Mouse (Mus musculus) small intestine, adult 2 months (tissue): ENCODE measurements around the gene Dock4. TPM values are rescaled to one million over a fixed set of nuclear protein-coding genes. Genes with fewer than 3 reads are reported as not detected.

ENCODE experiments used
- H3K27ac ChIP-seq: fragments of 200-500 bp; 2 replicates; pipeline ENCODE4 v1.5.1; 2012; ENCODE audit warnings: low read depth, low read length, control low read depth, inconsistent platforms; ENCODE audit not compliant: insufficient read depth
- H3K27me3 ChIP-seq: fragments of 200-500 bp; 2 replicates; pipeline ENCODE4 v1.6.1; 2012; ENCODE audit warnings: mild to moderate bottlenecking, moderate library complexity, low read length, inconsistent platforms; ENCODE audit not compliant: control insufficient read depth, insufficient read depth
- H3K36me3 ChIP-seq: fragments of 200-500 bp; 2 replicates; pipeline ENCODE4 v1.6.1; 2012; ENCODE audit warnings: mild to moderate bottlenecking, low read length, control low read depth, inconsistent platforms; ENCODE audit not compliant: control insufficient read depth, insufficient read depth
- H3K4me1 ChIP-seq: fragments of 200-500 bp; 2 replicates; pipeline ENCODE4 v1.6.1; 2012; ENCODE audit warnings: low read length, inconsistent platforms, mixed read lengths; ENCODE audit not compliant: control insufficient read depth, insufficient read depth, insufficient read length
- H3K4me3 ChIP-seq: fragments of 200-500 bp; 2 replicates; pipeline ENCODE4 v1.5.1; 2012; ENCODE audit warnings: low read depth, mild to moderate bottlenecking, control low read depth, inconsistent platforms, low read length, moderate library complexity
- CTCF ChIP-seq: fragments of 200-500 bp; IDR thresholded peaks from 2 replicates; pipeline ENCODE4 v1.5.1; 2012; ENCODE audit warnings: low read depth, mild to moderate bottlenecking, control low read depth, inconsistent platforms, low read length, moderate library complexity, mixed read lengths; ENCODE audit not compliant: insufficient replicate concordance, insufficient read length; ENCODE audit errors: extremely low read depth
- POLR2A ChIP-seq: fragments of 200-500 bp; IDR thresholded peaks from 2 replicates; pipeline ENCODE4 v1.6.1; 2012; ENCODE audit warnings: low read depth, mild to moderate bottlenecking, control low read depth, inconsistent platforms, low read length, moderate library complexity
- WGBS: fragments of 180-500 bp; shearing (Covaris S2); methylation state at CpG from one replicate; pipeline ENCODE4 v1.1.7; 2018; 5-methylcytosine and 5-hydroxymethylcytosine counted together
- polyA plus RNA-seq: library from polyadenylated mRNA; depleted of rRNA; stranded (reverse); fragments of >200 nt; gene quantifications from 2 replicates; pipeline ENCODE4 v1.2.3, GENCODE M21; 2012

Dock4 gene
- polyA plus RNA-seq, 1 experiment: 0.94 TPM

GRCm38 (mm10) chr12:40818046-40818708 lies 372.4 kb downstream of the Dock4 start:
- no peaks in the 10 kb centered on the region for H3K27me3 ChIP-seq
- 88% methylated on average over 6 of the region's 6 CpGs for WGBS
- H3K4me3 ChIP-seq: no peak overlapping the region
- no peaks in the 10 kb centered on the region for H3K36me3 ChIP-seq
- TF ChIP-seq POLR2A: no peak
- TF ChIP-seq CTCF: no peak
- no peaks in the 10 kb centered on the region for H3K4me1 ChIP-seq
- no peak overlapping the region for H3K27ac ChIP-seq

- Histone ChIP-seq H3K36me3 (no peaks in the 10 kb centered on the region), H3K4me1 (no peaks in the 10 kb centered on the region), H3K4me3 (no peak overlapping the region), H3K27ac (no peak overlapping the region), H3K27me3 (no peaks in the 10 kb centered on the region)
- WGBS: 64% methylated on average over 5 of the region's 5 CpGs
- TF ChIP-seq POLR2A (no peak), CTCF (no peak)
These were observed 377.9 kb downstream of the Dock4 start for GRCm38 (mm10) chr12:40823631-40824030.

GRCm38 (mm10) chr12:40824251-40824650 lies 378.5 kb downstream of the Dock4 start:
- Histone ChIP-seq H3K27ac (no peak overlapping the region), H3K4me1 (no peaks in the 10 kb centered on the region), H3K4me3 (no peak overlapping the region), H3K36me3 (no peaks in the 10 kb centered on the region), H3K27me3 (no peaks in the 10 kb centered on the region)
- 71% methylated on average over 2 of the region's 2 CpGs for WGBS
- TF ChIP-seq CTCF: no peak
- TF ChIP-seq POLR2A: no peak

- no peaks in the 10 kb centered on the region for H3K27me3 ChIP-seq
- TF ChIP-seq POLR2A: no peak
- no peak for TF ChIP-seq CTCF
- no peaks in the 10 kb centered on the region for H3K4me1 ChIP-seq
- no peaks in the 10 kb centered on the region for H3K36me3 ChIP-seq
- no peak overlapping the region for H3K4me3 ChIP-seq
- 83% methylated on average over 5 of the region's 5 CpGs for WGBS
- H3K27ac ChIP-seq: no peak overlapping the region
These were observed 380.2 kb downstream of the Dock4 start for GRCm38 (mm10) chr12:40825935-40826460.

- no peaks in the 10 kb centered on the region for H3K27me3 ChIP-seq
- 62% methylated on average over 3 of the region's 3 CpGs for WGBS
These were observed 380.7 kb downstream of the Dock4 start for GRCm38 (mm10) chr12:40826491-40826890.

GRCm38 (mm10) chr12:40828025-40828424 lies 382.3 kb downstream of the Dock4 start:
- H3K27ac ChIP-seq: no peak overlapping the region
- TF ChIP-seq CTCF (no peak), POLR2A (no peak)
- no peaks in the 10 kb centered on the region for H3K4me1 ChIP-seq
- no peak overlapping the region for H3K4me3 ChIP-seq
- no peaks in the 10 kb centered on the region for H3K27me3 ChIP-seq
- no peaks in the 10 kb centered on the region for H3K36me3 ChIP-seq

More at GRCm38 (mm10) chr12:40826491-40826890, 380.7 kb downstream of the Dock4 start:
- Histone ChIP-seq H3K4me1 (no peaks in the 10 kb centered on the region), H3K27ac (no peak overlapping the region), H3K4me3 (no peak overlapping the region), H3K36me3 (no peaks in the 10 kb centered on the region)
- TF ChIP-seq POLR2A (no peak), CTCF (no peak)

- 96% methylated on average over 1 of the region's 1 CpGs for WGBS
- Histone ChIP-seq H3K4me1 (no peaks in the 10 kb centered on the region), H3K27ac (no peak overlapping the region), H3K4me3 (no peak overlapping the region), H3K36me3 (no peaks in the 10 kb centered on the region), H3K27me3 (no peaks in the 10 kb centered on the region)
- TF ChIP-seq POLR2A (no peak), CTCF (no peak)
These were observed 383.5 kb downstream of the Dock4 start for GRCm38 (mm10) chr12:40829269-40829668.

GRCm38 (mm10) chr12:40832157-40832556 lies 386.4 kb downstream of the Dock4 start:
- no peak overlapping the region for H3K4me3 ChIP-seq
- peak; percentile 26; the same call in 1 of the 2 replicates for TF ChIP-seq CTCF
- no peak for TF ChIP-seq POLR2A
- H3K36me3 ChIP-seq: no peaks in the 10 kb centered on the region
- 71% methylated on average over 8 of the region's 8 CpGs for WGBS
- H3K27me3 ChIP-seq: no peaks in the 10 kb centered on the region
- no peaks in the 10 kb centered on the region for H3K4me1 ChIP-seq
- H3K27ac ChIP-seq: no peak overlapping the region
